Mouse (Mus musculus): ENCODE measurements around the gene Klf2.

- TF ChIP-seq HCFC1 (IDR thresholded peaks at IDR 0.05; ENCODE audit: low read depth, low read length) (no peak), CTCF (conservative IDR thresholded peaks at IDR 0.05 in 1 of 2, IDR thresholded peaks at IDR 0.05 in 1 of 2; ENCODE audit: low read depth in 2 of 2, low read length in 2 of 2) (peak in 1 of 2 experiments; percentile 19; a peak in 2 of 4 replicates), ZC3H11A (IDR thresholded peaks at IDR 0.05; ENCODE audit: low read depth, low read length) (no peak), POLR2A (IDR thresholded peaks at IDR 0.05; ENCODE audit: low read depth, low read length) (no peak), ZNF384 (IDR thresholded peaks at IDR 0.05; ENCODE audit: low read depth, low read length) (no peak)
These were observed 48.2 kb upstream of the Klf2 start for GRCm38 (mm10) chr8:72270606-72271005.

Data from CH12.LX (cell line).